Mouse (Mus musculus): Measurements from ENCODE around the gene Kank2. TPM values are rescaled to one million over a fixed set of nuclear protein-coding genes. Genes with fewer than 3 reads are reported as not detected.
"Not testable (repeated sequence)": the region's sequence is repeated elsewhere in the genome, so short reads cannot be mapped to it uniquely, and the experiment has no call there.

Gene Kank2
- polyA plus RNA-seq, 1 experiment, result 1.7 TPM

DNA sequence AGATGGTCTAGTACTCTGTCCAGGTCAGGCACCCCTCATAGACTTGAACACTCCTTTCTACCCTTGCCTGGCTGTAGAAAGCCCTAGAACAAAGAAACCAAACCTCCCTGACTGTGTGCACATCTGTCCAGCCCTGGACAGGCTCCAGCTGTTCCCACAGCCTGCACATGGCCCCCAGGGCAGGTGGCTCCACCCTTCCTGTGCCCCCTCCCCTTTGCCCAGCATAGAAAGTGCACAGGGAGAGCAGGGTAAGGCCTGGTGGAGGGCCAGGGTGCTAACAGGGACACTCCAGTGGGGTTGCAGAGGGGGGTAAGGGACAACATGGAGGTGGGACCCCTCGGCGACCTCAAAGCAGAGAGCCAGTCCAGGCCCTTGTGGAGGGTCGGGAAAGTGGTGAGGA lies 2.3 kb downstream of the Kank2 start:
- no peak overlapping the region for H3K4me3 ChIP-seq (replicated peaks; ENCODE audit: control insufficient read depth, low read depth, low read length)
- H3K27ac ChIP-seq (ENCODE audit: control insufficient read depth, insufficient read depth, low read depth, low read length, poor library complexity), result no peak overlapping the region; the same call in 1 of the 2 replicates
- TF ChIP-seq CTCF (IDR thresholded peaks at IDR 0.05; ENCODE audit: control insufficient read depth, insufficient read depth, low read length), result no peak
- TF ChIP-seq POLR2A (IDR thresholded peaks at IDR 0.05; ENCODE audit: borderline replicate concordance, control insufficient read depth, low read depth, low read length), result no peak
- WGBS, result 27% methylated on average over 3 of the region's 3 CpGs
- peaks cover 2% of the 10 kb centered on the region for H3K4me1 ChIP-seq (ENCODE audit: control insufficient read depth, insufficient read depth, low read length)

GRCm38 (mm10) chr9:21795579-21795978 lies 3.0 kb downstream of the Kank2 start:
- H3K4me3 ChIP-seq (replicated peaks; ENCODE audit: control insufficient read depth, low read depth, low read length), result no peak overlapping the region
- H3K4me1 ChIP-seq (ENCODE audit: control insufficient read depth, insufficient read depth, low read length), result peaks cover 2% of the 10 kb centered on the region
- H3K27ac ChIP-seq (ENCODE audit: control insufficient read depth, insufficient read depth, low read depth, low read length, poor library complexity), result no peak overlapping the region
- TF ChIP-seq POLR2A (IDR thresholded peaks at IDR 0.05; ENCODE audit: borderline replicate concordance, control insufficient read depth, low read depth, low read length) (no peak), CTCF (IDR thresholded peaks at IDR 0.05; ENCODE audit: control insufficient read depth, insufficient read depth, low read length) (no peak)
- 93% methylated on average over 5 of the region's 5 CpGs for WGBS

DNA sequence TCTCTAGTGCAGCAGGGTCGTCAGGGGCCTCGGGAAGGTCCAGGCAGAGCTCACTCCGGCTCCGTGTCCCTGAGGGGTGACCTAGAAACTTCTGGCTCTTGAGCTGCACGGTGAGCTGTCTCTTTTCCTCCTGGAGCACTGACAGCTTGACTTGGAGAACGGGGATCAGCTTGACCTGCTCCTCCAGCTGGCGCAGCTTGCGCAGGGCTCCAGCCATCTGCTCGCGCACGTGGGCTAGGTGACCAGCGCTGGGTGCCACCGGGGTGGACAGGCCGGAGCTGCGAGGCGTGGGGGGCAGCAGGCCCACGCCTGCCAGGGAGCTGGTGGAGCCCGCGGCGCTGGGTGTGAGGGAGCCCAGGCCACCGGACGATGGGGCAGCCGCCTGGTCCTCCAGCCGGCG lies 3.6 kb downstream of the Kank2 start:
- TF ChIP-seq POLR2A (IDR thresholded peaks at IDR 0.05; ENCODE audit: borderline replicate concordance, control insufficient read depth, low read depth, low read length) (no peak), CTCF (IDR thresholded peaks at IDR 0.05; ENCODE audit: control insufficient read depth, insufficient read depth, low read length) (no peak)
- Histone ChIP-seq H3K4me1 (ENCODE audit: control insufficient read depth, insufficient read depth, low read length) (peaks cover 2% of the 10 kb centered on the region), H3K27ac (ENCODE audit: control insufficient read depth, insufficient read depth, low read depth, low read length, poor library complexity) (no peak overlapping the region), H3K4me3 (replicated peaks; ENCODE audit: control insufficient read depth, low read depth, low read length) (no peak overlapping the region)
- WGBS, result 91% methylated on average over 25 of the region's 25 CpGs

- Histone ChIP-seq H3K27ac (ENCODE audit: control insufficient read depth, insufficient read depth, low read depth, low read length, poor library complexity) (no peak overlapping the region), H3K4me1 (ENCODE audit: control insufficient read depth, insufficient read depth, low read length) (peaks cover 2% of the 10 kb centered on the region; the same call in 1 of the 2 replicates), H3K4me3 (replicated peaks; ENCODE audit: control insufficient read depth, low read depth, low read length) (no peak overlapping the region)
- whole genome bisulfite sequencing, result 93% methylated on average over 18 of the region's 18 CpGs
- TF ChIP-seq CTCF (IDR thresholded peaks at IDR 0.05; ENCODE audit: control insufficient read depth, insufficient read depth, low read length) (no peak), POLR2A (IDR thresholded peaks at IDR 0.05; ENCODE audit: borderline replicate concordance, control insufficient read depth, low read depth, low read length) (no peak)
Observed at GRCm38 (mm10) chr9:21794344-21794834, 4.2 kb downstream of the Kank2 start.

DNA sequence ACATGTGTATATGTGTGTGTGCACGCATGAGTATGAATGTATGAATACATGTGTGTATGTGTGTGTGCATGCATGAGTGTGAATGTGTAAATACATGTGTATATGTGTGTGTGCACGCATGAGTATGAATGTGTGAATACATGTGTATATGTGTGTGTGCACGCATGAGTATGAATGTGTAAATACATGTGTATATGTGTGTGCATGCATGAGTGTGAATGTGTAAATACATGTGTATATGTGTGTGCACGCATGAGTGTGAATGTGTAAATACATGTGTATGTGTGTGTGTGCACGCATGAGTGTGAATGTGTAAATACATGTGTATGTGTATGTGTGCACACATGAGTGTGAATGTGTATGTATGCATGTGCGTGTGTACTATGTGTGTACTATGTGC lies 5.0 kb downstream of the Kank2 start:
- WGBS, result 89% methylated on average over 6 of the region's 6 CpGs
- H3K4me3 ChIP-seq (replicated peaks; ENCODE audit: control insufficient read depth, low read depth, low read length); H3K27ac ChIP-seq (ENCODE audit: control insufficient read depth, insufficient read depth, low read depth, low read length, poor library complexity); H3K4me1 ChIP-seq (ENCODE audit: control insufficient read depth, insufficient read depth, low read length): not testable (repeated sequence)

DNA sequence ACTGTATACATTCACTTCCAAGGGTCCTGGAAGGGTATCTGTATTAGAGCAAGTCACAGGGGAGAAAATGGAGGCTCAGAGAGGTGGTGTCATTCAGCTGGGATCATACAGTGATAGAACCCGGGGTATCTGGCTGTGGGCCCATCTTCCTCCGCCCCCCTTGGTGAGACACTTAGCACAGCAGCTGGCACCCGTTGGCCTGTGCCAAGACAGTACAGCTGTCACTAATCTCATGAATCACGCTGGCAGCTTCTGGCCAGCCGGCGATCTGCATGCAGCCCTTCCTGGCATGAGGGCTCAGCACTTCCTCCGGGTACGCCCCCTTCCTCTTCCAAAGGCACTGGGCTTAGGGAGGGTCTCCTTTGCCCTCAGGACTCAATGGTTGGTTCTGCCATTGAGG lies 5.9 kb downstream of the Kank2 start:
- Histone ChIP-seq H3K4me1 (ENCODE audit: control insufficient read depth, insufficient read depth, low read length) (peaks cover 2% of the 10 kb centered on the region; the same call in 1 of the 2 replicates), H3K4me3 (replicated peaks; ENCODE audit: control insufficient read depth, low read depth, low read length) (no peak overlapping the region), H3K27ac (ENCODE audit: control insufficient read depth, insufficient read depth, low read depth, low read length, poor library complexity) (no peak overlapping the region)
- 5% methylated on average over 8 of the region's 8 CpGs for WGBS
- TF ChIP-seq POLR2A (IDR thresholded peaks at IDR 0.05; ENCODE audit: borderline replicate concordance, control insufficient read depth, low read depth, low read length), result no peak
- no peak for TF ChIP-seq CTCF (IDR thresholded peaks at IDR 0.05; ENCODE audit: control insufficient read depth, insufficient read depth, low read length)

DNA sequence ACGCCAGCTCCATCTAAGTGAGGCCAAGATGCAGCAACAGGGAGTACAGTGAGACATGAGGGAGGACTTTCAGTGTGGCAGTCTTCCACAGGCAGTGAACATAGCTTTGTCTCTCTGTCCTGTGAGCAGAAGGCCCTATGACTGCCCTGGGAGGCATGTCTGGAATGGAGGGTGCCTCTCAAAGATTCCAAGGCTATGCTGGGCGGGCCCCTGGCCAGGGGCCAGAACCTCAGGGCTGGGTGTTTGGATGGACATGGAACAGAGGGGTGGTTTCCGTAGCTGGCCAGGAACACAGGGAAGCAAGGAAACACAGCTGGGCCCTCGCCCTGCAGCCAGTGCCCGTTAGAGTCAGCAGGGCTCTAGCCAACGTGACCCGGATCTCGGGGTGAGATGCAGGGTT lies 6.7 kb downstream of the Kank2 start:
- no peak overlapping the region for H3K4me3 ChIP-seq (replicated peaks; ENCODE audit: control insufficient read depth, low read depth, low read length)
- WGBS, result 79% methylated on average over 8 of the region's 8 CpGs
- no peak overlapping the region for H3K27ac ChIP-seq (ENCODE audit: control insufficient read depth, insufficient read depth, low read depth, low read length, poor library complexity)
- H3K4me1 ChIP-seq (ENCODE audit: control insufficient read depth, insufficient read depth, low read length), result peaks cover 2% of the 10 kb centered on the region; the same call in 1 of the 2 replicates
- TF ChIP-seq POLR2A (IDR thresholded peaks at IDR 0.05; ENCODE audit: borderline replicate concordance, control insufficient read depth, low read depth, low read length) (no peak), CTCF (IDR thresholded peaks at IDR 0.05; ENCODE audit: control insufficient read depth, insufficient read depth, low read length) (no peak)

- Histone ChIP-seq H3K4me3 (replicated peaks; ENCODE audit: control insufficient read depth, low read depth, low read length) (no peak overlapping the region), H3K4me1 (ENCODE audit: control insufficient read depth, insufficient read depth, low read length) (no peaks in the 10 kb centered on the region), H3K27ac (ENCODE audit: control insufficient read depth, insufficient read depth, low read depth, low read length, poor library complexity) (no peak overlapping the region)
- 84% methylated on average over 9 of the region's 9 CpGs for WGBS
- TF ChIP-seq POLR2A (IDR thresholded peaks at IDR 0.05; ENCODE audit: borderline replicate concordance, control insufficient read depth, low read depth, low read length) (no peak), CTCF (IDR thresholded peaks at IDR 0.05; ENCODE audit: control insufficient read depth, insufficient read depth, low read length) (no peak)
Observed at GRCm38 (mm10) chr9:21788234-21788633, 10.3 kb downstream of the Kank2 start.

DNA sequence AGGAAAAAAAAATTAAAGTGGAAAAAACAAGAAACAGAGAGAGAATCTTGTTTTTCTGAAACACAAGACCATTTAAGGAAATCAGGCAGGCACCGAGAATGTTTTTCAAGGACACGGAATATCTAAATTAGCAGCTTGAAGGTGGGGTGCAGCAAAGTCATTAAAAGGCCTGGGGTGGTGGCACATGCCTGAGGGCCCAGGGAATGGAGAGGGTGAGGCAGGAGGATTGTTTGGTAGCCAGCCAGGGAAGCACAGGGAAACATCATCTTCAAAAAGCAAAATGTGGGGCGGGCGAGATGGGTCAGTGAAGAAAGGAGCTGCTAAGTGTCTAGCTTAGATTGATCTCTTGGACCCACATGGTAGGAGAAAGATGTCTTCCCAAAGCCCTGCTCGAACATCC lies 10.9 kb downstream of the Kank2 start:
- 85% methylated on average over 5 of the region's 5 CpGs for WGBS
- H3K4me3 ChIP-seq (replicated peaks; ENCODE audit: control insufficient read depth, low read depth, low read length), result no peak overlapping the region
- H3K27ac ChIP-seq (ENCODE audit: control insufficient read depth, insufficient read depth, low read depth, low read length, poor library complexity), result no peak overlapping the region
- no peak for TF ChIP-seq POLR2A (IDR thresholded peaks at IDR 0.05; ENCODE audit: borderline replicate concordance, control insufficient read depth, low read depth, low read length)
- no peak for TF ChIP-seq CTCF (IDR thresholded peaks at IDR 0.05; ENCODE audit: control insufficient read depth, insufficient read depth, low read length)
- no peaks in the 10 kb centered on the region for H3K4me1 ChIP-seq (ENCODE audit: control insufficient read depth, insufficient read depth, low read length)
